13 mouse cellular contexts compared by ENCODE assay signal in the genomic region with DNA sequence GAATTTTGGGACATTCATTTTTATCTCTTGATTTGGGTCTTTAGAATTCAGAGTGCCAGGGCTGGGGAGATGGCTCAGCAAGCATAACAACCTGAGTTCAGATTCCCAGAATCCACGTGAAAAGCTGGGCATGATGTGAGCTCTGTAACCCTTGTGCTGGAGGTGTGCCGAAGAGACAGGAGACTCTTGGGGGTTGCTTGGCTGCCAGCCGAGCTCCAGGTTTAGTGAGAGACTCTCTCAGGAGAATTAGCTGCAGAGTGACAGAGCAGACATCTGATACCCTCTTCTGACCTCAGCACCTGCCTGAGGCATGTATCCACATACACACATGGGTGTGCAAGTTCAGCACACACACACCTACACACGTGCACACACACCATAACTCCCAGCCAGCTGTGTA. TPM values are rescaled to one million over a fixed set of nuclear protein-coding genes. Genes with fewer than 3 reads are reported as not detected.
DNase-seq lines count a peak whose midpoint lies in the region.
"Had no signal": no experiment of that assay in that cellular context is flagged by ENCODE, and none has a peak within 500 bp of the region (broad histone marks: within the 10 kb centered on the region; RNA-seq: fewer than 3 reads in every experiment).

No protein-coding gene starts in this region.

- peak; percentile 88 for DNase-seq in heart, adult 11 months
- DNase-seq in heart, adult 8-10 months (ENCODE audit: low spot score): no peak
- peak; percentile 38 for DNase-seq in testis, postnatal 10 days (ENCODE audit: low spot score)
- DNase-seq in testis, postnatal 14 days (ENCODE audit: low spot score): no peak
- DNase-seq in heart, postnatal 4 days: peak; percentile 59
- no peak for DNase-seq in left cerebral cortex, adult 11 months (ENCODE audit: low spot score)
- no peak for DNase-seq in cerebellum, adult 18-20 months
- DNase-seq: cerebellum, adult 2 months; gastrocnemius, postnatal 14 days; lung, adult 18-20 months; lung, postnatal 36 days; right cerebral cortex, postnatal 25 days; thymus, postnatal 25 days had no signal

RNA-seq across cellular contexts. Expression of gene Gmpr, which starts 21.6 kb away (rescaled TPM):
- total RNA-seq in heart, adult 8-10 months (2022): 100 to 1,000 TPM; 152 to 199 (median 170) TPM
- total RNA-seq in heart, postnatal 4 days (2021): 100 to 1,000 TPM; 161 to 187 TPM

Comparison
In these comparisons a context has a peak if more than half of its experiments do, and no peak if none do; other contexts are left out.
1. DNase-seq: peak in heart, adult 11 months (single experiment), testis, postnatal 10 days (single experiment) and heart, postnatal 4 days (single experiment); none in heart, adult 8-10 months (single experiment), testis, postnatal 14 days (single experiment), left cerebral cortex, adult 11 months (single experiment) and cerebellum, adult 18-20 months (0 of 2).